Mouse (Mus musculus) lung, postnatal 0 days (tissue): ENCODE measurements around the gene Nkx2-3.

Experiments
- CTCF ChIP-seq: IDR thresholded peaks from 2 replicates; pipeline ENCODE4 v1.5.1; 2016; ENCODE audit warnings: antibody characterized with exemption, mild to moderate bottlenecking
- EP300 ChIP-seq: IDR thresholded peaks from 2 replicates; pipeline ENCODE4 v1.6.1; 2016; ENCODE audit warnings: antibody characterized with exemption, mild to moderate bottlenecking, control low read depth

DNA sequence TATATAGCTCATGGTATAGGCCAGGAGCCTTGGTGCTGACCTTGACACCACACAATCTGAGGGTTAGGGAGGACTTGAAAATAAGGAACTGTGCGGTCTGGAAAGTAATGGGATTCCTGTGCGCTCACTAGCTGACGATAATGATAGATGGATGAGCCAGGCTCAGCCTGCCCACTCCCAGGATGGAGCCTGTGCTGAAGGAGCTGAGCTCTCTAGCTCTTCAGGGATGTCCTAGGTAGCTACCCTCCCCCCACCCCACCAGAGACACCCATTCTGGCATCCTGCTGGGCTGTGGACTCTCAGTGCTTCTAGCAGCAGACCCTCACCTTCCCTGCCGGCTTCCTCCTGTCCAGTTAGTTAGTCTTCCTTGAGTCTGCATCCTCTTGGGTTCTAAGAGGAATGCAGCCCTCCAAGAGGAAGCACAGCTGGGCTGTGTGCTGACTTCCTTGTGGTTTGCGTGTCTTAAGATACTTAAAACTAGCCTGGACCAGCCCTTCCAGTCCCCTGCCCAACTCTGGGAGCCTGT lies 6.4 kb downstream of the Nkx2-3 start:
- TF ChIP-seq EP300 (no peak), CTCF (no peak)
